Mouse (Mus musculus): ENCODE data around the gene Slc22a4.
"Not testable (repeated sequence)": the region's sequence is repeated elsewhere in the genome, so short reads cannot be mapped to it uniquely, and the experiment has no call there.

- TF ChIP-seq POLR2A (IDR thresholded peaks at IDR 0.05; ENCODE audit: insufficient read depth, low read length); CTCF (IDR thresholded peaks at IDR 0.05; ENCODE audit: low read depth, low read length); EP300 (IDR thresholded peaks at IDR 0.05; ENCODE audit: insufficient read depth, low read depth, low read length): not testable (repeated sequence)
Observed at GRCm38 (mm10) chr11:54006362-54006761, 21.5 kb downstream of the Slc22a4 start.

Data from ES-Bruce4 (cell line).